Mouse (Mus musculus) hindlimb bud, embryonic 11.5 days (tissue): ENCODE results near the gene Clp1.
"Not testable (repeated sequence)": the region's sequence is repeated elsewhere in the genome, so short reads cannot be mapped to it uniquely, and the experiment has no call there.

ENCODE experiments used
- DNase-seq: peaks from one replicate; pipeline ENCODE4 v3.0.0-alpha.2; 2012; ENCODE audit warnings: low read depth, low spot score; ENCODE audit errors: extremely low spot score

The Clp1 gene

GRCm38 (mm10) chr2:84740608-84741333 lies 13.6 kb upstream of the Clp1 start:
- no peak for DNase-seq

GRCm38 (mm10) chr2:84738271-84738911 lies 11.2 kb upstream of the Clp1 start:
- no peak for DNase-seq

GRCm38 (mm10) chr2:84737451-84737925 lies 10.3 kb upstream of the Clp1 start:
- DNase-seq = no peak

DNA sequence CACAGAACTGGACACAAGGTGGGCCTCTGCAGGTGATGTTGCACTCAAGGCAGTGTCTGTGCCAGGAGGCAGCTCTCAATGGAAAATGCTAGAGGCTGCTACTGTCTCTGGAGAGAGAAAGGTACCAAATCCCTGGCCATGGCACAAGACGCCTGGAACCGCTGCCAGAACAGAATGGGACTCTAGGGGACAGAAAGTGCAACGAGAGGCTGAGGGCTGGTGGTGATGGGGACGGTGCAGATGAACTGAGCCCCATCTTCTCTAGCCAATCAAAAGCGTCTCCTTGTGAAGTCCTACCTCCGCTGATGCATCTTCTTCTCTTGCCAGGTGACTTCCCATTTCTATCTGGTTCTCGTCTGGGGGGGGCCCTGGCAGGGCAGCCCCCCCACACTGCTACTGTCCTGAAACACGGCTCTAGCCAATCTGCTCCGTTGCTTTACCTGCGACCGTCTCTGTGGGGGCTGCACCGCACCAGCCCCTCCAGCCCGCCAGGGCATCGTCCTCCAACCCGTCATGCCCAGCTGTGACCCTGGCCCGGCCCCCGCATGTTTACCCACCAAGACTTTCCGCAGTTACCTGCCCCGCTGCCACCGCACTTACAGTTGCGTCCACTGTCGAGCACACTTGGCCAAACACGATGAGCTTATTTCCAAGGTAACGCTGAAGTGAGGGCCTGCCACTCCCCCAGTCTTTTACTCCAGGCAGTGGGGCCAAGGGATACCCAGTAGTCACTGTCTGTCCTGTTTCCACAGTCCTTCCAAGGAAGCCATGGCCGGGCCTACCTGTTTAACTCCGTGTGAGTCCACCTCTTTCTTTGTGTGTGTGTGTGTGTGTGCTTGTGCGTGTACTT lies 9.4 kb upstream of the Clp1 start:
- no peak for DNase-seq

GRCm38 (mm10) chr2:84735346-84735920 lies 8.3 kb upstream of the Clp1 start:
- DNase-seq = no peak

- DNase-seq = no peak
Observed at GRCm38 (mm10) chr2:84734919-84735318, 7.8 kb upstream of the Clp1 start.

DNA sequence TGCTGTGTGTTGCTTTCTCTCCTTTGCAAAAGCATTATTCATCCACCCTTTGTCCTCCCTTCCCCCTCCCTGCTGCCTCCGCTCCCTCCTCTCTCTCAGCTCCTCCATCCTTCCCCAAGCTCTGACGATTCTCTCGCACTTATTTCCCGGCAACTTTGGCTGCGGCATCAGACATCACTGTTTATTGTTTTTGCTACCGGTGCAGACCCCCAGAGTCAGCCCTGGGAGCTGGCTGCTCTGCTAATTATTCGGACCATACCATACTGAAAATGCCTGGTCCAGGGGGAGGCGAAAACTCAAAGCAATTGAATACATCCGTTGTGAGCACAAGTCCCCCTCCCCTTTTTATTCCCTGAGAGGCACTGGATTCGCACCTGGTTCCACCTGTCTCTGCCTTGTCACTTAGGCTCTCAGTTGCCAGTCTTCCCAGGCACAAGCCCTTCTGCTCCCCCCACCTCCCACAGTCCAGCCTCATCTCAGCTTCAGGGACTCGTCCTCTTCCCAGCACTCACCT lies 7.3 kb upstream of the Clp1 start:
- no peak for DNase-seq

DNA sequence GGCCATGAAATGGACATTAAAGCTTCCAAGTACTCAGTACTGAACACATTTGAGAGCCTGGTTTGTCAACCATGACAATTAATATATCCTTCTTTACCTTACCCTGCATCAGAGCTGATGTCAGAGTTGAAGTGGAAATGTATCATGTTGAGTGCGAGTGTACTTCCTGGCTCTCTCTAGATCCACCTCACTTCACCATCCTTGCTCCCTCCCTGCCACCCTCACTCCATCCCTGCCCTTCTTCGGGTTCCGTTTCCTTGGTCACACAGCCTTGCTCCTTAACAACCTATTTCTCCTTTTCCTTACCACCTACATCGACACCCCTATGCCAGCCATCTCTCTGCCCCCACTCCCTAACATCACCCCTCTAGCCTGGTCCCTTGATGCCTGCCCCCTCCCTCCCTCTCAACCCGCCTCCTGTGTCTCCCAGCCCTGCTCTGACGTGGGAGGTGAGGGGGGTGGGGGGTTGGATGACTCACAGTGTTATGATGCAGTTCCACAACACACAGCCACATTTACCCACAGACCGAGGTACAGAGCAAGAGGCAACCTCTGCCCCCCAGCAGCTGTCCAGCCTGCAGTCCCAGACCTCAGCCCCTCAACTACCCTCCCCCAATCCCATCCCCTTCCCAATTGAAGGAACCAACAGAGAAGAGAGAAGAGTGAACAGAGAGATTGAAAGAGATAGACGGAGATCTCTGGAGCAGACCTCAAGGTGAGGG lies 6.6 kb upstream of the Clp1 start, which contains the start of gene Ypel4:
Gene Ypel4, plus strand, starts transcription at position 480 of the 722 bp plus-strand sequence.
- DNase-seq = no peak

DNA sequence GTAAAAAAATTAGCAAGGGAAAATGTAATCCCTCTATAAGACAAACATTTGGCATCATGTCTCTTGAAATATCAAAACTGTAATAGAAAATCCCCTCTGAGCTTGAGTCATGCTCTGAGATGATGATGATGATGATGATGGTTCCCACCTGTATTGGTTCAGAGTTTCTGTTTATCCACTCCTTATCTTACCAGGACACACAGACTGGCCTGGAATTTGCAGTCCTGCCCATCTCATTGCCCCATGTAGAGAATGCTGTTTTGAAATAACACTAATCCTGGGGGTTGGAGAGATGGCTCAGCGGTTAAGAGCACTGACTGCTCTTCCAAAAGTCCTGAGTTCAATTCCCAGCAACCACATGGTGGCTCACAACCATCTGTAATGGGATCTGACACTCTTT lies 5.2 kb upstream of the Clp1 start:
- no peak for DNase-seq

DNA sequence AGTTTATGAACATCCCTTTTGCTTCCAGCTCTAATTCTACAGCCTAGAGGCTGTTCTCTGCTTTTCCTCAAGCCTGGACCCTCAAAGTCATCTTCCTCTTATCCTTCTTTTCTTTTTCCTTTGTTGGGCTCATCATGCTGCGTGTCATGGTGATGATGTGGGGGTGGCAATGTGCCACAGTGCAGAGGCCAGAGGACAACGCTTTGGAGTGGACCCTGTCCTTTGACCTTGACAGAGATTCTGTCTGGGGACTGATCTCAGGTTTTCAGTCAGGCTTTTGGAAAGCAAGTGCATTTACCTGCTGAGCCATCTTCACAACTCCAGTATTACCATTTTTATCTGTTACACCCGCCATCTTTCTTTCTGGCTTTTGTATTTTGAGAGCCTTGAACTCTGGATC lies 4.1 kb upstream of the Clp1 start:
- no peak for DNase-seq

DNA sequence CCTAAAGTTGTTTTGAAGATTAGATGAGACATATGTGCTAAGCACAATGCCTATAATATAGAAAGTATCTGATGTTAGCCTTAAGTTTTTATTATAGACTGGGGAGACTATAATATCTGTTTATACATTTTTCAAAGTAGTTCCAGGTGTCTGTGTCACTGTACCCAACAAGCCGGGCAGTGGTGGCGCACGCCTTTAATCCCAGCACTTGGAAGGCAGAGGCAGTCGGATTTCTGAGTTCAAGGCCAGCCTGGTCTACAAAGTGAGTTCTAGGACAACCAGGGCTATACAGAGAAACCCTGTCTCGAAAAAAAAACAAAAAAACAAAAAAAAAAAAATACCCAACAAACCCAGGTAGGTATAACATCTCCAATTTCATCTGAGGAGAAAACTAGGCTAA lies 1.0 kb upstream of the Clp1 start:
- DNase-seq = not testable (repeated sequence)

GRCm38 (mm10) chr2:84726716-84727115 lies 434 bp downstream of the Clp1 start:
- DNase-seq = no peak

- no peak for DNase-seq
Observed at GRCm38 (mm10) chr2:84725770-84726169, 1.4 kb downstream of the Clp1 start.

DNA sequence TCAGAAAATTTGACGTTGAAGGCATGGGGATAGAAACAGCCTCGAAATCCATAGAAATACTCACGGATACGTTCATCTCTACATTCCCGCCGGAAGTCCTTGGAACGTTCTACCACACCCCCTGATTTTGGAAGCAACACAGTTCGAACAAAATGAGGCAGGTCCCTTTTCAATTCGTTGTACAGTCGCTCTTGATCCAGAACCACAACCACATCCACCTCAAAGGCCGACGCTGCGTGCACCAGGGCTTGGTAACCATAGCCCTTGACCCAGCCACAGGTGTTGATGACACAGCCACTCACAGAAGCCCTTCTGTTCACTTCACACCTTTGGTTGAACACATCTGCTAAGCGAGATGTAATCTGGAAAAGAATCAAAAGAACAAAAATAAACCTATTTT lies 3.3 kb downstream of the Clp1 start:
- no peak for DNase-seq

GRCm38 (mm10) chr2:84721182-84721581 lies 6.0 kb downstream of the Clp1 start:
- no peak for DNase-seq

DNA sequence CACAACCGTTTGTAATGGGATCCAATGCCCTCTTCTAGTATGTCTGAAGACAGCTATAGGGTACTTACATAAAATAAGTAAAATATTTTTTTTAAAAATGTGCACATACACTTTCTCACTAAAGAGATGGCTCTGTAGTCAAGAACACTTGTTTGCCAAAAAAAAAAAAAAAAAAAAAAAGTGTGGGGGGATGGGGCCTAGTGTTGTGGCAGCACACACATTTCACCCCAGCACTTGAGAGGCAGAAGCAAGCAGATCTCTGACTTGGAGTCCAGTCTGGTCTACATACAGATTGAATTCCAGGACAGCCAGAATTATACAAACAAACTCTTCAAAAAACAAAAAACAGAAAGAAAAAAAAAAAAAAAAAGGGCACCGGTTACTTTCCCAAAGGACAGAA lies 6.4 kb downstream of the Clp1 start:
- DNase-seq = no peak

DNA sequence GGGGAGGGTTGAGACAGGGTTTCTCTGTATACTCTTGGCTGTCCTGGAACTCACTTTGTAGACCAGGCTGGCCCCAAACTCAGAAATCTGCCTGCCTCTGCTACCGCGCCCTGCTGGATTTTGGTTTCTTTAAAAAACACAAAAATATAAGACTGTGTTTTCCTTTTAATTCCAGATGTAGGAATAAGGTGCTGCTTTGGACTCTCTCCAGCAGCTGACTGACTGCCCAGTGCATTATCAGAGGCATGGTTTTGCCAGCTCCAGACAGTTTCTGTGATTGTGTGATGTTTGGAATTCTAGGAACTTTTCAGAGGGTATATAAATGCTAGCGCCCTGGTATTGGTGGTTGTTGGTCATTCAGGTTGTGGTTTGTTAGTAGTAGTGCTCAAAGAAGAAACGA lies 9.8 kb downstream of the Clp1 start:
- no peak for DNase-seq

DNA sequence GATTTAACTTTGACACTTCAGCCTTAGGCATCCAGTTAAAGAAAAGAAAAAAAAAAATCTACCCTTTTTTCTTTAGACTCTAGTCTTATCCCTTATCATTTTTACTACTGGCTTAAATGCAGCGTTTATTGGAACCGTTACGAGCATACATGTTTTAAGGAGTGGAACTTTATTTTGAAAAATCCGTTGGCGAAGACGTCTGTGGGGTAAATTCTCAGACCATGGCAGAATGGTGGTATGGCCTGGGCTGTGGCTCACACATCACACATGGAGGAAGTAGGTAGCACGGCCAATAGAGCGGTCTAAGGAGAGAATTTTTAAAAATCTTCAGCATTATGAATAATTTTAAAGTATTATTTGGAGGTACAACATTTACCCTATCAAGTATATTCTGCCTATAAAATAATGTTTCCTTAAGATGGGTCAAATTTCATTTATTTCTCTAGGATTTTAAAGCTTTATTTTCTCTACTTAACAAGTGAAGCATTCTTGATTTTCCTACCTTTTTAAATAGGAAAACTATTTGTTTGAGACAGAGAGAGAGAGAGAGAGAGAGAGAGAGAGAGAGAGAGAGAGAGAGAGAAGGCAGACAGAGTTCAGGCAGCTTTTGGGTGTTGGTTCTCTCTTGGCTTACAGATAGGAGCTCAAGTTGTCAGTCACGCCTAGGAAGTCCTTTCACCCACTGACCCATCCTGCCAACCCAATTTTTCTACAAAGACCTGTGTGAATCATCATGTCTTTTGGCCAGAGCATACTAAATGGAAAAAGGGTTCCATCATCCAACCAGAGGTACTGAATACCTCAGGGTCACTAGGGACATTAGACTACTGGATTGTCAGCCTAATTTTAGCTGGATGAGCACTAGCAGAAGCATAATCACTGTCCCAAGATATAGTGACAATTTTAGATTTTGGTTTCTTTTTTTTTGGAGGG lies 10.5 kb downstream of the Clp1 start:
- no peak for DNase-seq
